Mouse (Mus musculus): ENCODE results near the gene Ppp1r13l. TPM values are rescaled to one million over a fixed set of nuclear protein-coding genes. Genes with fewer than 3 reads are reported as not detected.

Gene Ppp1r13l
- polyA plus RNA-seq (2012; rRNA removed): 49.5 and 71.4 TPM in 2 replicates

GRCm38 (mm10) chr7:19359299-19359891, at the start of gene Ppp1r13l, which contains the start of gene Cd3eap:
Gene Ppp1r13l, plus strand, starts transcription at chr7:19359749.
Gene Cd3eap, minus strand, starts transcription at chr7:19359483.
- Histone ChIP-seq H3K27me3 (ENCODE audit: control insufficient read depth, insufficient read depth, low read length) (no peaks in the 10 kb centered on the region), H3K36me3 (ENCODE audit: control insufficient read depth, insufficient read depth, low read length) (no peaks in the 10 kb centered on the region; the same call in 1 of the 2 replicates), H3K27ac (ENCODE audit: control insufficient read depth, insufficient read depth, low read depth, low read length) (peak within 1 kb of the TSS; percentile 86), H3K4me1 (ENCODE audit: control insufficient read depth, insufficient read depth, low read length) (peaks cover 44% of the 10 kb centered on the region), H3K4me3 (ENCODE audit: control insufficient read depth, low read depth, low read length) (peak within 1 kb of the TSS; percentile 89)
- TF ChIP-seq POLR2A (IDR thresholded peaks at IDR 0.05; ENCODE audit: control insufficient read depth, low read depth, low read length) (peak; percentile 69; the same call in 1 of the 2 replicates), CTCF (IDR thresholded peaks at IDR 0.05; ENCODE audit: control insufficient read depth, insufficient read depth, insufficient replicate concordance, low read depth, low read length) (no peak)

- Histone ChIP-seq H3K36me3 (ENCODE audit: control insufficient read depth, insufficient read depth, low read length) (no peaks in the 10 kb centered on the region), H3K27me3 (ENCODE audit: control insufficient read depth, insufficient read depth, low read length) (no peaks in the 10 kb centered on the region), H3K4me3 (ENCODE audit: control insufficient read depth, low read depth, low read length) (peak within 1 kb of the TSS; percentile 87), H3K4me1 (ENCODE audit: control insufficient read depth, insufficient read depth, low read length) (peaks cover 28% of the 10 kb centered on the region), H3K27ac (ENCODE audit: control insufficient read depth, insufficient read depth, low read depth, low read length) (no peak within 1 kb of the TSS)
- TF ChIP-seq CTCF (IDR thresholded peaks at IDR 0.05; ENCODE audit: control insufficient read depth, insufficient read depth, insufficient replicate concordance, low read depth, low read length) (peak; percentile 24; the same call in 1 of the 2 replicates), POLR2A (IDR thresholded peaks at IDR 0.05; ENCODE audit: control insufficient read depth, low read depth, low read length) (no peak)
These were observed 49.5 kb upstream of the Ppp1r13l start, which contains the start of gene Fosb for GRCm38 (mm10) chr7:19309884-19310641. Gene Fosb, minus strand, starts transcription at chr7:19310051.

GRCm38 (mm10) chr7:19311991-19312390, 47.6 kb upstream of the Ppp1r13l start:
- no peak overlapping the region for H3K27ac ChIP-seq (ENCODE audit: control insufficient read depth, insufficient read depth, low read depth, low read length)
- H3K4me1 ChIP-seq (ENCODE audit: control insufficient read depth, insufficient read depth, low read length): peaks cover 27% of the 10 kb centered on the region
- no peak overlapping the region for H3K4me3 ChIP-seq (ENCODE audit: control insufficient read depth, low read depth, low read length)
- H3K27me3 ChIP-seq (ENCODE audit: control insufficient read depth, insufficient read depth, low read length): no peaks in the 10 kb centered on the region
- no peaks in the 10 kb centered on the region for H3K36me3 ChIP-seq (ENCODE audit: control insufficient read depth, insufficient read depth, low read length)
- TF ChIP-seq POLR2A (IDR thresholded peaks at IDR 0.05; ENCODE audit: control insufficient read depth, low read depth, low read length): no peak
- TF ChIP-seq CTCF (IDR thresholded peaks at IDR 0.05; ENCODE audit: control insufficient read depth, insufficient read depth, insufficient replicate concordance, low read depth, low read length): no peak

- Histone ChIP-seq H3K27ac (ENCODE audit: control insufficient read depth, insufficient read depth, low read depth, low read length) (no peak overlapping the region), H3K27me3 (ENCODE audit: control insufficient read depth, insufficient read depth, low read length) (no peaks in the 10 kb centered on the region), H3K4me1 (ENCODE audit: control insufficient read depth, insufficient read depth, low read length) (peaks cover 10% of the 10 kb centered on the region), H3K4me3 (ENCODE audit: control insufficient read depth, low read depth, low read length) (no peak overlapping the region), H3K36me3 (ENCODE audit: control insufficient read depth, insufficient read depth, low read length) (no peaks in the 10 kb centered on the region)
- TF ChIP-seq CTCF (IDR thresholded peaks at IDR 0.05; ENCODE audit: control insufficient read depth, insufficient read depth, insufficient replicate concordance, low read depth, low read length) (no peak), POLR2A (IDR thresholded peaks at IDR 0.05; ENCODE audit: control insufficient read depth, low read depth, low read length) (no peak)
These were observed 45.5 kb upstream of the Ppp1r13l start for GRCm38 (mm10) chr7:19314033-19314432.

- Histone ChIP-seq H3K27ac (ENCODE audit: control insufficient read depth, insufficient read depth, low read depth, low read length) (no peak overlapping the region), H3K36me3 (ENCODE audit: control insufficient read depth, insufficient read depth, low read length) (no peaks in the 10 kb centered on the region), H3K27me3 (ENCODE audit: control insufficient read depth, insufficient read depth, low read length) (no peaks in the 10 kb centered on the region), H3K4me3 (ENCODE audit: control insufficient read depth, low read depth, low read length) (no peak overlapping the region), H3K4me1 (ENCODE audit: control insufficient read depth, insufficient read depth, low read length) (peaks cover 5% of the 10 kb centered on the region)
- TF ChIP-seq POLR2A (IDR thresholded peaks at IDR 0.05; ENCODE audit: control insufficient read depth, low read depth, low read length) (no peak), CTCF (IDR thresholded peaks at IDR 0.05; ENCODE audit: control insufficient read depth, insufficient read depth, insufficient replicate concordance, low read depth, low read length) (no peak)
These were observed 42.9 kb upstream of the Ppp1r13l start for GRCm38 (mm10) chr7:19316451-19317161.

- no peaks in the 10 kb centered on the region for H3K27me3 ChIP-seq (ENCODE audit: control insufficient read depth, insufficient read depth, low read length)
- H3K36me3 ChIP-seq (ENCODE audit: control insufficient read depth, insufficient read depth, low read length): no peaks in the 10 kb centered on the region
- no peak overlapping the region for H3K27ac ChIP-seq (ENCODE audit: control insufficient read depth, insufficient read depth, low read depth, low read length)
These were observed 41.3 kb upstream of the Ppp1r13l start for GRCm38 (mm10) chr7:19318201-19318600.

GRCm38 (mm10) chr7:19318676-19319075, 40.9 kb upstream of the Ppp1r13l start:
- Histone ChIP-seq H3K4me1 (ENCODE audit: control insufficient read depth, insufficient read depth, low read length) (peaks cover 5% of the 10 kb centered on the region), H3K27me3 (ENCODE audit: control insufficient read depth, insufficient read depth, low read length) (no peaks in the 10 kb centered on the region), H3K27ac (ENCODE audit: control insufficient read depth, insufficient read depth, low read depth, low read length) (no peak overlapping the region), H3K4me3 (ENCODE audit: control insufficient read depth, low read depth, low read length) (no peak overlapping the region), H3K36me3 (ENCODE audit: control insufficient read depth, insufficient read depth, low read length) (no peaks in the 10 kb centered on the region)
- no peak for TF ChIP-seq POLR2A (IDR thresholded peaks at IDR 0.05; ENCODE audit: control insufficient read depth, low read depth, low read length)

More at GRCm38 (mm10) chr7:19318201-19318600, 41.3 kb upstream of the Ppp1r13l start:
- Histone ChIP-seq H3K4me1 (ENCODE audit: control insufficient read depth, insufficient read depth, low read length) (peaks cover 5% of the 10 kb centered on the region), H3K4me3 (ENCODE audit: control insufficient read depth, low read depth, low read length) (no peak overlapping the region)
- TF ChIP-seq POLR2A (IDR thresholded peaks at IDR 0.05; ENCODE audit: control insufficient read depth, low read depth, low read length) (no peak), CTCF (IDR thresholded peaks at IDR 0.05; ENCODE audit: control insufficient read depth, insufficient read depth, insufficient replicate concordance, low read depth, low read length) (no peak)

Data from testis, adult 2 months (tissue).